Mouse (Mus musculus) kidney, postnatal 25 days (tissue): ENCODE data around the gene Med12l.

Source experiments
- DNase-seq, 2 experiments: peaks; one replicate each; pipeline ENCODE4 v3.0.0; 2021; ENCODE audit warnings: mixed read lengths in 2 of 2

Gene Med12l

DNA sequence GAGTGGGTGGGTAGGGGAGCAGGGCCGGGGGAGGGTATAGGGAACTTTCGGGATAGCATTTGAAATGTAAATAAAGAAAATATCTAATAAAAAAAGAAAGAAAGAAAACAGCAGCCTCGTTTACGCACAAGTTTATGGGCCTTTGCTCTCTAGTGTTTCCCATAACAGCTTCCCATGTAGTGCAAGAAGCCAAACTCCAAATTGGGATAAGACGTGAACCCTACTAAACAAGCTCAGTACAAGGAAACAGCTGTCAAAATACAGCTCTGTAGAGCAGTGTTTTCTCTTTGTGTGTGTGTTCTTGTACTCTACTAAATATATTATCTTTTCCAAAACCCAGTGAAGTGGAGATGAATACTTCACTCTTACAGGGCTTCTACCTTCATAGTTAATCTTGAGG, 139.6 kb downstream of the Med12l start:
- no peak for DNase-seq

- no peak for DNase-seq
Observed at GRCm38 (mm10) chr3:59149646-59150045, 144.0 kb downstream of the Med12l start.

DNA sequence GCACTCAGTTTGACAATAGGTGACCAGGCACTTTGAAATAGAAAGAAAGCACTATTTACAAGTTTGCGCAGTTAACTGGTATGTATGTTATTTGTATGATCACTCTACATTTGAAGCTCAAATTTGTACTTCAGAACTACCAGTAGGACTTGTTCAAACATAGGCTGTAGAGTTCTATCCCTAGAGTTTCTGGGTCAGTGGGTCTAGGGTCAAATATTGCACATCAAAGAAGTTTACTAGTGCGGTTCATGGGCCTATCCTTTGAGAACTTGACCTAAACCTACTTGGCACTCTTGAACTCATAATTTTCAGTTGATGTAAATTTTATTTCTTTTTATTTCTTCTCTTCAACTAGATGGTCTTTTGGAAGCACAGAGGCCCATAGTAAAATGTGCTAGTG, 145.0 kb downstream of the Med12l start:
- no peak for DNase-seq

GRCm38 (mm10) chr3:59153424-59153823, 147.8 kb downstream of the Med12l start, which contains the start of gene P2ry14:
Gene P2ry14, minus strand, starts transcription at chr3:59153618.
- DNase-seq, result no peak

- no peak for DNase-seq
Observed at GRCm38 (mm10) chr3:59154888-59155287, 149.3 kb downstream of the Med12l start.

- DNase-seq, result no peak
Observed at GRCm38 (mm10) chr3:59155404-59155803, 149.8 kb downstream of the Med12l start.

DNA sequence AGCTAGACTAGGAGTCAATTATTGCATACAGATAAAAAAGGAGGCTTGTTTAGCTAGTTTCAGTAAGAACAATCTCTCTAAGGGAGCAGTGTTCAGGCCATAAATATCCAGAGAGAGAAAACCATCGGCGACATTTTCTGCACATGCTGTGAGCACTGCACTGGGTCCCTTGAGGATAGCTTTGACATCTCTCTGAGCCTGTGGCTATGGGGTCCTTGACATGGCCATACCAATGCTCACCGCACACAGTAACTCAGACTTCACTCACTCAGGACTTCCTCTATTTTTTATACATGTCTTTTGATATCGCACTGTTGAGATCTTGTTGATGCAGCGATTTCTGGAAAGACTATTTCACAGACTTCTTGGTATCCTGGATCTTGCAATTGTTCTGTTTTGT, 151.4 kb downstream of the Med12l start:
- no peak for DNase-seq

GRCm38 (mm10) chr3:59160465-59160864, 154.8 kb downstream of the Med12l start:
- DNase-seq, result no peak

- no peak for DNase-seq
Observed at GRCm38 (mm10) chr3:59167417-59168054, 161.9 kb downstream of the Med12l start.

GRCm38 (mm10) chr3:59168476-59168875, 162.9 kb downstream of the Med12l start:
- no peak for DNase-seq

GRCm38 (mm10) chr3:59169215-59169614, 163.6 kb downstream of the Med12l start:
- DNase-seq, result no peak

GRCm38 (mm10) chr3:59169921-59170627, 164.4 kb downstream of the Med12l start:
- DNase-seq, result no peak

DNA sequence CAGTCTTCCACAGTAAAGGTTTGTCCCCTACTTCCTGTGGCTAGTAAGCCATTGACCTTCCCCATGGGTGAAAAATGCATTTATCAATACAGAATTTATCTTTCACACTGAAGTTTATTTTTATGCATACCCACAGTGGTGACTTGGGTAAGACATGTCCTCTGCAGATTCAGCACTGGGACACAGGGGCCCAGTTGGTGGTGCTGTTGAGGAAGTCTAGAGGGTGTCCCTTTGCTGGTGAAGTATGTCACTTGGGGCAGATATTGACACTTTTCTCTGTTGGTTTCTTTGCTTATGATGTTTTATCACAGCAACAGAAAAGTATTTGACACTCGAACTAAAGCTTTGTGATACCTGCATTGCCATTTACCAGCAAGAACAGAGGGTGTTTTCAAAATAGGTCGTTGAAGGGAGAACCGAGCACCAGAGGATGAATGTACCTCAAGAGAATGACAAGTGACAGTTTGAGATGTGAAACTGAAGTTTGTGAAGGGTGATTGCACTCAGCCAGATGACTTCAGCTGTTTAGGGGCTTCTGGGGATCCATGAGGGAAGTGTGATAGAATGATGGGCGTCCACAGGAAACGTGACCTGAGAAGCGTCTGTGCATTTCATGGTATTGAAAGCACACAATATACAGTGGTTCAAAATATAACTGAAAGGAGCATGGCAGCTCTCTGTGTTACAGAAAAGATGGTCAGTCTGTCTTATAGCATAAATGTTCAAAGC, 169.0 kb downstream of the Med12l start:
- DNase-seq, result no peak

DNA sequence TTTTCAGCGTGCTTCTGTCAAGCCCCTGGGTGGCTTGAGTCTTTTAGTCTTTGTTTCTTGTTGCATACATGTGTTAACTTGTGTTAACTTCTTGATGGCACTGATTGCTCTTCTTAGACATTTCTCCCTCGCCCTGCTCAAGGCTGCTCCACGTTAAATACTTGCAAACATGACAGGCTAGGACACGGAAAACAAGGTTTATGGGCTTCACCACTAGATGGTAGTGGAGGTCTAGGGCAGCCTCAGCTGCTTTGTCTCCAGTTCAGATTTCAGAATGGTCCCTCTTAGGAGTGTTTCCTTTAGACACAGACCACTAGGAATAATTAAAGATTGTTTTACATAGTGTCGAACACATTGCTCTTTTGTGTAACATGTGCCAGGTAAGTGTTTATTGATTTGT, 169.6 kb downstream of the Med12l start:
- peak in 1 of 2 experiments; percentile 25 for DNase-seq

DNA sequence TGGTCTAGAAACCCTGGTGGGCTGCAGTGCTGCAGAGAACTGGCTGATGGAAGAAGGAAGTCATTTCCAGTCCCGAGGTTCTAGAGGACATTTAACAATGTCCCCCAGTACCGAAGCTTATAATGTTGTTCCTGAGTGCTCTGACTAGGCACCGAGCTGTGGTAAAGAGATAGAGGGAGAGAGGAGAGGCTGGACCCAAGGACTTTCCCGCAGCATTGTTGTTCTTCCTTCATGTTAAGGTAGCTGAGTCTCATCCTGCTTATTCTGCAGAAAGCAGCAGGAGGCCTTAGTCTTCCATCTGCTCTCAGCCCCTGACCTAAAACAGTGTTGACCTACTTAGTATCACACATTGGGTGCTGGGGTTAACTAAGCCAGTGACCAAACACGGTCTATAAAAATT, 171.2 kb downstream of the Med12l start:
- DNase-seq, result no peak

DNA sequence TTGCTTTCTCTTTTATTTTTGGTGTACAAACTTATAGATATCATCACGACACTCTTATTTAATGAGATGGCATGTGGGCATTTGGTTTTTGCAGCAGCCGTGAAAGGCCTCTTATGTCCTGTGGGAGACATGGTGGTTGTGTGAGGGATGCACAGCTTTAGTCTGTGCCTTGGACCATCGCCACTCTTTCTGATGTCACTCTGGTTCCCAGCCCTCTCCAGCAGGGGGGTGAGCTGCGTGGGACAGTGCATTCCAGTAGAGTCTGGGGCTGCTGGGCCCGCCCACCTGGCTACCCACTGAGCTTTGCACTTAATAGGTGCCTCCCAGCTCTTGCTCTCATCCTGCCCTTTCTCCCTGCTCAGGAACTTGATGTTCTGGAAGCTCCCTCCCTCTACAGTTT, 175.5 kb downstream of the Med12l start:
- no peak for DNase-seq

- no peak for DNase-seq
Observed at GRCm38 (mm10) chr3:59182129-59182528, 176.5 kb downstream of the Med12l start.

DNA sequence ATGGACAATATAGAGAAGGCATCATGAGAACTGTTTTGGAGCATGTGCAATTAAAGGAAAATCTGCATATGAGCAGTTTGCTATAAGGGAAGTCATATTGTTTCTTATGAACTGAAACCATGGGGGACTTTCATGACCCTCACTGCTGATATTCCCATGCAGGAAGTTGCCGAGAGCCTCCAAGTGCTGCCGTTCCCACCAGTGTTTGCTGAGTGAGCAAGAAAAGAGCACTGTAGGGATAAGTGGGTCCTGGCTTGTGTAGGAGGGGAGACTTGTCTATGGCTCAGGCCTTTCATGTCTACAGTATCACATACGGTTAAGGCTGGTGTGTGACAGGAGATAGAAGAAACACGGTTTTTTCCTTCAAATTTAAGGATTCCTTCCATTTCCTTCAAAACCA, 180.0 kb downstream of the Med12l start:
- DNase-seq, result no peak

GRCm38 (mm10) chr3:59187336-59187735, 181.7 kb downstream of the Med12l start:
- DNase-seq, result no peak

GRCm38 (mm10) chr3:59191674-59192073, 186.0 kb downstream of the Med12l start:
- no peak for DNase-seq

GRCm38 (mm10) chr3:59194099-59194498, 188.5 kb downstream of the Med12l start:
- DNase-seq, result no peak

DNA sequence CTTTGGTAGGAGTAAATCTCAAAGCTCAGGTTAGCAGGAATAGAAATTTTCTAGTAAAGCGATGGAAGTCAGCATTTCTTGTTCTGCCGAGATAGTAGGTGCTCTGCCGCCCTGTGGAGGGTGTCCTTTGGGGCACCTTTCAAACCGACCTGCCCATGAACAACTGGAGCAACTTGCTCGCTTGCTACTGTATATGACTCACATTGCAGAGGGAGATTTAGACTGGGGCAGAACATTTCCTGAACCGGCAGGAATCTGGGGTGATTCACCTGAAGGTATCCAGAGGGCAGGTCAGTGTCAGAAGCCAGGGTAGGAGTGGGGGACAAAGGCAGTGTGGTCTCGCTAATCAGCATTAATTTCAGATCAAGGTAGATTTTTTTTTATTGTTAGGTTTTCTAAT, 189.3 kb downstream of the Med12l start, which contains the start of gene Gpr87:
Gene Gpr87 (minus strand): TSS at position 167 of the 400 bp plus-strand sequence.
- no peak for DNase-seq

DNA sequence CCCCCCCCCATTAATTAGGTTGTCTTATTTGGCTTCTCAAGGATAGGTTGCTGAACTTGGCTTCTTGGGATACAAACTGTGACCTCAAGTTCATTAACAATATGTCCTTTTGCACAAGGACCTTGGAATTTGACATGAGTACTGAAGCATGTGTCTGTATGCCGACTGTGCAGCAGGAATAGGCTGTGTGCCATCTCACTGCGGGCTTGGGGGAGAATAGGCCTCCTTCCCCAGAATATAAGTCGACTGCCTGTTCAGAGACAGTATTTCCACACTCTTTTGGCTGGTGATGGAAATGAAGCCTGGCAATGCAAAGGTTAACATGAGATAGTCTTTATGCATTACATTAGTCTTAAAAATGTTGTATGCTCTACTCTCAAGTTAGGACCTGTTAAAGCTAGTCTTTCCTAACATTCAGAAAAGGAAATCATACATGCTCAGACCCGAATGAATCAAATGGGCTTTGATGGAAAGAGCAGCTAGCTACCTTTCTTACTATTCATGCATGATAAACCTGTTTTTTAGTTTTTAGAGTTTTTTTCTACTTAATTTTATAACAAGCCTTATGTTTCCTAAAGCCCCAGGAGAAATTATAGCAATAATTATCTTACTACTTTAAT, 191.8 kb downstream of the Med12l start:
- DNase-seq, result no peak
